Comparison of ENCODE assay signal across 8 mouse cellular contexts in genomic region chr6:92464781-92465337, GRCm38 (mm10).
DNase-seq lines count a peak whose midpoint lies in the region; ATAC-seq and TF ChIP-seq lines count a peak whose summit lies in the region.

No protein-coding gene starts in this region.

- WGBS in cerebellum, adult 2 months: 30% methylated on average over 7 of the region's 7 CpGs
- 28% methylated on average over 7 of the region's 7 CpGs for WGBS in heart, embryonic 12.5 days
- 24% methylated on average over 7 of the region's 7 CpGs for WGBS in stomach, embryonic 15.5 days
- 71% methylated on average over 7 of the region's 7 CpGs for WGBS in limb, embryonic 10.5 days

- TF ChIP-seq CTCF in left cerebral cortex, adult 2 months (IDR thresholded peaks at IDR 0.05): no peak
- TF ChIP-seq CTCF in cerebellum, adult 2 months (IDR thresholded peaks at IDR 0.05; ENCODE audit: borderline replicate concordance, insufficient read depth, low read depth, low read length): no peak

- no peaks in the 10 kb centered on the region for H3K9me3 ChIP-seq in heart, embryonic 12.5 days (replicated peaks)
- no peaks in the 10 kb centered on the region for H3K9me3 ChIP-seq in stomach, embryonic 15.5 days
- H3K9me3 ChIP-seq in limb, embryonic 10.5 days (replicated peaks): no peaks in the 10 kb centered on the region

- no peaks in the 10 kb centered on the region for H3K36me3 ChIP-seq in heart, embryonic 12.5 days
- no peaks in the 10 kb centered on the region for H3K36me3 ChIP-seq in stomach, embryonic 15.5 days
- H3K36me3 ChIP-seq in limb, embryonic 10.5 days: no peaks in the 10 kb centered on the region

- H3K9ac ChIP-seq in heart, embryonic 12.5 days: no peak overlapping the region
- no peak overlapping the region for H3K9ac ChIP-seq in stomach, embryonic 15.5 days

- H3K4me3 ChIP-seq in left cerebral cortex, adult 2 months: no peak overlapping the region
- H3K4me3 ChIP-seq in cerebellum, adult 2 months (replicated peaks; ENCODE audit: insufficient read depth, low read depth, low read length): no peak overlapping the region
- H3K4me3 ChIP-seq in heart, embryonic 12.5 days: no peak overlapping the region
- H3K4me3 ChIP-seq in stomach, embryonic 15.5 days (replicated peaks): no peak overlapping the region
- no peak overlapping the region for H3K4me3 ChIP-seq in limb, embryonic 10.5 days

- no peaks in the 10 kb centered on the region for H3K27me3 ChIP-seq in cerebellum, adult 2 months (ENCODE audit: control insufficient read depth, insufficient read depth, low read length)
- no peaks in the 10 kb centered on the region for H3K27me3 ChIP-seq in heart, embryonic 12.5 days (replicated peaks)
- H3K27me3 ChIP-seq in stomach, embryonic 15.5 days (replicated peaks): no peaks in the 10 kb centered on the region
- H3K27me3 ChIP-seq in limb, embryonic 10.5 days (ENCODE audit: low read depth, poor library complexity, severe bottlenecking): no peaks in the 10 kb centered on the region

- 0 out of 2 replicates have a peak overlapping the region, but pooled peaks have one; percentile 10 for H3K4me2 ChIP-seq in heart, embryonic 12.5 days
- H3K4me2 ChIP-seq in stomach, embryonic 15.5 days: no peak overlapping the region

- intact Hi-C loops in left cerebral cortex, adult 2 months (cut with DNase I): no loop called here
- intact Hi-C loops in left cerebral cortex, postnatal 36 days (cut with DNase I): no loop called here
- intact Hi-C loops in left cerebral cortex, postnatal 25 days (cut with DNase I): no loop called here

- no peak for DNase-seq in left cerebral cortex, adult 2 months (ENCODE audit: extremely low spot score in 1 of 2, low spot score in 2 of 2)
- no peak for DNase-seq in left cerebral cortex, postnatal 36 days (ENCODE audit: low spot score in 2 of 2)
- DNase-seq in cerebellum, adult 2 months: peak; percentile 38 to 73
- peak; percentile 54 for DNase-seq in kidney, postnatal 10 days
- DNase-seq in limb, embryonic 10.5 days (ENCODE audit: low spot score): no peak
- no peak for DNase-seq in left cerebral cortex, postnatal 25 days (ENCODE audit: low spot score in 2 of 2)

- peaks cover 11% of the 10 kb centered on the region for H3K4me1 ChIP-seq in cerebellum, adult 2 months (ENCODE audit: control insufficient read depth, insufficient read depth, low read length)
- H3K4me1 ChIP-seq in heart, embryonic 12.5 days (replicated peaks): peaks cover 66% of the 10 kb centered on the region
- H3K4me1 ChIP-seq in stomach, embryonic 15.5 days: peaks cover 25% of the 10 kb centered on the region
- H3K4me1 ChIP-seq in limb, embryonic 10.5 days: peaks cover 12% of the 10 kb centered on the region

- H3K27ac ChIP-seq in left cerebral cortex, adult 2 months: peak overlapping the region; percentile 45; the same call in 1 of the 2 replicates
- H3K27ac ChIP-seq in cerebellum, adult 2 months (ENCODE audit: insufficient read depth, low read length): no peak overlapping the region
- H3K27ac ChIP-seq in heart, embryonic 12.5 days (ENCODE audit: poor library complexity, severe bottlenecking): peak overlapping the region; percentile 85
- peak overlapping the region; percentile 67 for H3K27ac ChIP-seq in stomach, embryonic 15.5 days
- no peak overlapping the region for H3K27ac ChIP-seq in limb, embryonic 10.5 days

- TF ChIP-seq POLR2A in cerebellum, adult 2 months (IDR thresholded peaks at IDR 0.05; ENCODE audit: borderline replicate concordance, insufficient read depth, low read length): no peak

- ATAC-seq in heart, embryonic 12.5 days (ENCODE audit: insufficient number of reproducible peaks, low FRiP score): peak; percentile 61
- ATAC-seq in stomach, embryonic 15.5 days (ENCODE audit: insufficient read depth, low FRiP score, low read depth): no peak

Comparison
In these comparisons a context has a peak if more than half of its experiments do, and no peak if none do; other contexts are left out.
1. DNase-seq: peak in cerebellum, adult 2 months (2 of 2) and kidney, postnatal 10 days (single experiment); none in left cerebral cortex, adult 2 months (0 of 2), left cerebral cortex, postnatal 36 days (0 of 2), limb, embryonic 10.5 days (single experiment) and left cerebral cortex, postnatal 25 days (0 of 2).
2. H3K27ac ChIP-seq: peak in left cerebral cortex, adult 2 months (single experiment), heart, embryonic 12.5 days (single experiment) and stomach, embryonic 15.5 days (single experiment); none in cerebellum, adult 2 months (single experiment) and limb, embryonic 10.5 days (single experiment).